Mouse (Mus musculus) heart, postnatal 0 days (tissue): ENCODE data around the gene Fbxo24. TPM values are rescaled to one million over a fixed set of nuclear protein-coding genes. Genes with fewer than 3 reads are reported as not detected.
A peak's percentile ranks its signal among the peaks of the same experiment; 100 is the strongest.

ENCODE experiments used
- ATAC-seq: fragments of 200-750 bp; cut with Nextera tagmentation; 2 replicates; pipeline ENCODE4 v1.8.0; 2017; ENCODE audit warnings: low read depth, moderate number of reproducible peaks, moderate library complexity; ENCODE audit not compliant: insufficient read depth
- DNase-seq: peaks from one replicate; pipeline ENCODE4 v3.0.0-alpha.2; 2016; ENCODE audit warnings: low spot score
- H3K27ac ChIP-seq: fragments of 300-500 bp; sonication (generic); 2 replicates; pipeline ENCODE4 v1.5.1; 2014; ENCODE audit warnings: low read depth, mild to moderate bottlenecking
- H3K27me3 ChIP-seq: fragments of 300-500 bp; sonication (generic); 2 replicates; pipeline ENCODE4 v1.6.1; 2014; ENCODE audit warnings: low read length, mixed read lengths; ENCODE audit not compliant: control insufficient read depth, insufficient read depth
- H3K36me3 ChIP-seq: fragments of 300-500 bp; sonication (generic); replicated peaks from 2 replicates; pipeline ENCODE4 v1.6.1; 2014; ENCODE audit warnings: low read length, mixed read lengths; ENCODE audit not compliant: control insufficient read depth, insufficient read depth
- H3K4me1 ChIP-seq: fragments of 300-500 bp; sonication (generic); 2 replicates; pipeline ENCODE4 v1.6.1; 2014; ENCODE audit warnings: antibody characterized with exemption; ENCODE audit not compliant: control insufficient read depth, insufficient read depth
- H3K4me2 ChIP-seq: fragments of 300-500 bp; sonication (generic); 2 replicates; pipeline ENCODE4 v1.6.1; 2014; ENCODE audit warnings: low read depth, mild to moderate bottlenecking, low read length, moderate library complexity
- H3K4me3 ChIP-seq: fragments of 300-500 bp; sonication (generic); 2 replicates; pipeline ENCODE4 v1.5.1; 2014; ENCODE audit warnings: low read depth, low read length
- H3K9ac ChIP-seq: fragments of 300-500 bp; sonication (generic); replicated peaks from 2 replicates; pipeline ENCODE4 v1.6.1; 2014; ENCODE audit warnings: low read depth, low read length, mixed read lengths
- H3K9me3 ChIP-seq: fragments of 300-500 bp; sonication (generic); replicated peaks from 2 replicates; pipeline ENCODE4 v1.6.1; 2016; ENCODE audit warnings: low read length; ENCODE audit not compliant: control insufficient read depth
- CTCF ChIP-seq: IDR thresholded peaks from 2 replicates; pipeline ENCODE4 v1.5.1; 2016; ENCODE audit warnings: antibody characterized with exemption, control low read depth, low read depth
- EP300 ChIP-seq: IDR thresholded peaks from 2 replicates; pipeline ENCODE4 v1.6.1; 2016; ENCODE audit warnings: antibody characterized with exemption, low read depth
- WGBS: fragments of 180-500 bp; shearing (Covaris S2); extraction: QIAGEN DNeasy Blood & Tissue Kit; methylation state at CpG from one replicate; pipeline ENCODE4 v1.1.7; 2014; 5-methylcytosine and 5-hydroxymethylcytosine counted together
- polyA plus RNA-seq: library from polyadenylated mRNA; unstranded; fragments of >200 nt; fragmentation: Nextera tagmentation; extraction: Ambion mirVana; gene quantifications from 2 replicates; pipeline ENCODE4 v1.2.1, GENCODE M21; 2015
- total RNA-seq: library from RNA; depleted of rRNA; stranded (reverse); fragments of >200 nt; gene quantifications from 2 replicates; pipeline ENCODE4 v1.2.3, GENCODE M21; 2014; ENCODE audit warnings: low replicate concordance

Gene Fbxo24
- total and polyA plus RNA-seq, 2 experiments from 2014 or later: 0.16 to 0.65 TPM

DNA sequence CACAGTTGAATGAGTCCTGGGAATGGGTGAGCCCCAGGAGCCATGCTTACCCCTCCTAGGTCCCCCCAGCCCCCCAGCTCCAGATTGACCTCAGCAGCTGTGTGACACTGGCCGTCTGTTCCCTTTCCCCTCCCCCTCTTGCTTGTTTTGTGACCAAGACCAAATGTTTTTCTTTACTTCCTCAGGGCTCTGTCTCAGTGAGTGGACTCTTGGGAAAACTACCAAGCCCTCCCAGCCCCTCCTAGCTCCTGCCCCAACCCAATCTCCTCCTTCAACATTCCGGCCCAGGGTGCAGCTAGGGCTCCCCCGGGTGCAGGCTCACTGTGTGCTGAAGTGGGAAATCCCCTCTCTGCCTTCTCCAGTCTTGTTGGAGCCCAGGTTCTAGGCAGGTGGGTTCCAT, 1.8 kb upstream of the Fbxo24 start:
- ATAC-seq (no peak), DNase-seq (no peak)
- Histone ChIP-seq H3K4me2 (peak overlapping the region; percentile 92), H3K36me3 (peaks cover 28% of the 10 kb centered on the region), H3K4me3 (peak overlapping the region; percentile 79), H3K27me3 (no peaks in the 10 kb centered on the region), H3K4me1 (peaks cover 23% of the 10 kb centered on the region), H3K9ac (peak overlapping the region; percentile 70; the same call in 1 of the 2 replicates), H3K27ac (peak overlapping the region; percentile 88), H3K9me3 (no peaks in the 10 kb centered on the region)
- TF ChIP-seq EP300: no peak
- no peak for TF ChIP-seq CTCF
- 51% methylated on average over 3 of the region's 3 CpGs for WGBS

- H3K4me2 ChIP-seq: peak overlapping the region; percentile 92
- 18% methylated on average over 6 of the region's 6 CpGs for WGBS
- no peak for ATAC-seq
- peaks cover 23% of the 10 kb centered on the region for H3K4me1 ChIP-seq
- TF ChIP-seq EP300 (no peak), CTCF (no peak)
- H3K27me3 ChIP-seq: no peaks in the 10 kb centered on the region
- H3K27ac ChIP-seq: peak overlapping the region; percentile 88
- no peak for DNase-seq
- peak overlapping the region; percentile 70 for H3K9ac ChIP-seq
- peaks cover 22% of the 10 kb centered on the region for H3K36me3 ChIP-seq
- peak overlapping the region; percentile 79 for H3K4me3 ChIP-seq
- H3K9me3 ChIP-seq: no peaks in the 10 kb centered on the region
Measured at GRCm38 (mm10) chr5:137629906-137630545, 1.2 kb upstream of the Fbxo24 start.

- peak overlapping the region; percentile 88 for H3K27ac ChIP-seq
- H3K4me1 ChIP-seq: peaks cover 23% of the 10 kb centered on the region
- H3K4me3 ChIP-seq: peak overlapping the region; percentile 79
- peaks cover 20% of the 10 kb centered on the region for H3K36me3 ChIP-seq
- peak overlapping the region; percentile 70 for H3K9ac ChIP-seq
- H3K9me3 ChIP-seq: no peaks in the 10 kb centered on the region
- no peaks in the 10 kb centered on the region for H3K27me3 ChIP-seq
- peak overlapping the region; percentile 92 for H3K4me2 ChIP-seq
- WGBS: under 1% methylated on average over 21 of the region's 23 CpGs
- ATAC-seq (peak; percentile 3; the same call in 1 of the 2 replicates), DNase-seq (no peak)
- TF ChIP-seq EP300 (no peak), CTCF (no peak)
Measured at GRCm38 (mm10) chr5:137629306-137629721, 512 bp upstream of the Fbxo24 start.

- DNase-seq: peak; percentile 44
- TF ChIP-seq CTCF (peak; percentile 7; the same call in 1 of the 2 replicates), EP300 (no peak)
- Histone ChIP-seq H3K4me2 (peak overlapping the region; percentile 86), H3K9ac (peak overlapping the region; percentile 66), H3K27me3 (no peaks in the 10 kb centered on the region), H3K9me3 (no peaks in the 10 kb centered on the region), H3K4me1 (peaks cover 23% of the 10 kb centered on the region), H3K27ac (peak overlapping the region; percentile 84), H3K36me3 (peaks cover 6% of the 10 kb centered on the region; the same call in 1 of the 2 replicates), H3K4me3 (peak overlapping the region; percentile 59)
- no peak for ATAC-seq
- WGBS: 5% methylated on average over 9 of the region's 9 CpGs
Measured at GRCm38 (mm10) chr5:137627991-137628390, 811 bp downstream of the Fbxo24 start.

- ATAC-seq (no peak), DNase-seq (no peak)
- no peaks in the 10 kb centered on the region for H3K9me3 ChIP-seq
- no peak overlapping the region for H3K4me2 ChIP-seq
- no peak overlapping the region for H3K4me3 ChIP-seq
- H3K9ac ChIP-seq: no peak overlapping the region
- no peaks in the 10 kb centered on the region for H3K36me3 ChIP-seq
- H3K27me3 ChIP-seq: no peaks in the 10 kb centered on the region
- no peak overlapping the region for H3K27ac ChIP-seq
- 73% methylated on average over 11 of the region's 11 CpGs for WGBS
- H3K4me1 ChIP-seq: 0 out of 2 replicates have a peak, but pooled peaks cover 5% of the 10 kb centered on the region
- TF ChIP-seq EP300 (no peak), CTCF (no peak)
Measured at GRCm38 (mm10) chr5:137623937-137624530, 4.8 kb downstream of the Fbxo24 start.
